Mouse (Mus musculus) megakaryocyte, embryonic 14.5 days (primary cell): ENCODE measurements around the gene Slc25a34. TPM values are rescaled to one million over a fixed set of nuclear protein-coding genes. Genes with fewer than 3 reads are reported as not detected.

Source experiments
- H3K27me3 ChIP-seq: replicated peaks from 2 replicates; pipeline ENCODE3; 2012; ENCODE audit warnings: inconsistent platforms
- H3K36me3 ChIP-seq: replicated peaks from 2 replicates; pipeline ENCODE3; 2012; ENCODE audit warnings: low read length, inconsistent platforms, mixed read lengths
- H3K4me1 ChIP-seq: 2 replicates; pipeline ENCODE4 v1.6.1; 2012; ENCODE audit warnings: inconsistent platforms
- H3K4me3 ChIP-seq: replicated peaks from 2 replicates; pipeline ENCODE3; 2012; ENCODE audit warnings: moderate library complexity, mild to moderate bottlenecking, inconsistent platforms
- H3K9me3 ChIP-seq: 2 replicates; pipeline ENCODE4 v1.6.1; 2012; ENCODE audit warnings: inconsistent platforms
- FLI1 ChIP-seq: IDR thresholded peaks from 2 replicates; pipeline ENCODE4 v1.6.1; 2012; ENCODE audit warnings: low read length, inconsistent platforms, mixed read lengths
- GATA1 ChIP-seq: IDR thresholded peaks from 3 replicates; pipeline ENCODE4 v1.6.1; 2012; ENCODE audit warnings: mixed read lengths, low read length, inconsistent platforms, borderline replicate concordance
- polyA plus RNA-seq: library from polyadenylated mRNA; stranded (reverse); fragments of >175 nt; gene quantifications from 2 replicates; pipeline ENCODE4 v1.2.3, GENCODE M21; 2012; ENCODE audit warnings: low replicate concordance; ENCODE audit not compliant: insufficient read depth

The Slc25a34 gene
- polyA plus RNA-seq, 1 experiment, result not detected

GRCm38 (mm10) chr4:141605421-141605820, 18.2 kb downstream of the Slc25a34 start:
- Histone ChIP-seq H3K4me1 (peaks cover 33% of the 10 kb centered on the region), H3K9me3 (peaks cover 11% of the 10 kb centered on the region), H3K36me3 (no peaks in the 10 kb centered on the region), H3K27me3 (peaks cover 69% of the 10 kb centered on the region), H3K4me3 (peak overlapping the region; percentile 80)
- TF ChIP-seq FLI1 (no peak), GATA1 (no peak)

- Histone ChIP-seq H3K27me3 (peaks cover 69% of the 10 kb centered on the region), H3K9me3 (peaks cover 11% of the 10 kb centered on the region), H3K4me3 (peak overlapping the region; percentile 0), H3K36me3 (no peaks in the 10 kb centered on the region), H3K4me1 (peaks cover 34% of the 10 kb centered on the region)
- TF ChIP-seq FLI1 (no peak), GATA1 (no peak)
These were observed 19.1 kb downstream of the Slc25a34 start for GRCm38 (mm10) chr4:141604493-141604892.

DNA sequence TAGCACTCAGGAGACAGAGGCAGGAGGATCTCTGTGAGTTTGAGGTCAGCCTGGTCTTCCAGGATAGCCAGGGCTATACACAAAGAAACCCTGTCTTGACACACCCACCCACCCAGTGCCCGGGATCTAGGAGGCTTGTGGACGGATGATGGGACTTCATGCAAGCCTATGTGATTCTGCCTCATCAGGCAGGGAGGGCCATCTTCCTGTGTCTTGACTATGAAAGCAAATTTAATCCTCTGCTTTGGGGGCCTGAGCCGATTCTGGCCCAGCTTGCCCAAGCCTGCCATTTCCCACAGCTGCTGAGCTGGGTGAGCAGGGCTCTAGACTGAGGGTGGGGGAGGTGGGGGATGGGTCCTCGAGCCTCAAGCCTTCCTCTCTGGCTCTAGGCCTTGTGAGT, 19.7 kb downstream of the Slc25a34 start:
- peaks cover 38% of the 10 kb centered on the region for H3K4me1 ChIP-seq
- H3K9me3 ChIP-seq, result peaks cover 11% of the 10 kb centered on the region

GRCm38 (mm10) chr4:141602523-141603223, 20.9 kb downstream of the Slc25a34 start:
- no peaks in the 10 kb centered on the region for H3K36me3 ChIP-seq
- no peak for TF ChIP-seq FLI1
- TF ChIP-seq GATA1, result no peak
- peaks cover 11% of the 10 kb centered on the region for H3K9me3 ChIP-seq
- H3K4me3 ChIP-seq, result no peak overlapping the region
- peaks cover 51% of the 10 kb centered on the region for H3K4me1 ChIP-seq
- peaks cover 82% of the 10 kb centered on the region for H3K27me3 ChIP-seq

More for the DNA sequence above, 19.7 kb downstream of the Slc25a34 start:
- TF ChIP-seq FLI1 (no peak), GATA1 (no peak)
- H3K36me3 ChIP-seq, result no peaks in the 10 kb centered on the region
- H3K4me3 ChIP-seq, result no peak overlapping the region
- peaks cover 73% of the 10 kb centered on the region for H3K27me3 ChIP-seq

DNA sequence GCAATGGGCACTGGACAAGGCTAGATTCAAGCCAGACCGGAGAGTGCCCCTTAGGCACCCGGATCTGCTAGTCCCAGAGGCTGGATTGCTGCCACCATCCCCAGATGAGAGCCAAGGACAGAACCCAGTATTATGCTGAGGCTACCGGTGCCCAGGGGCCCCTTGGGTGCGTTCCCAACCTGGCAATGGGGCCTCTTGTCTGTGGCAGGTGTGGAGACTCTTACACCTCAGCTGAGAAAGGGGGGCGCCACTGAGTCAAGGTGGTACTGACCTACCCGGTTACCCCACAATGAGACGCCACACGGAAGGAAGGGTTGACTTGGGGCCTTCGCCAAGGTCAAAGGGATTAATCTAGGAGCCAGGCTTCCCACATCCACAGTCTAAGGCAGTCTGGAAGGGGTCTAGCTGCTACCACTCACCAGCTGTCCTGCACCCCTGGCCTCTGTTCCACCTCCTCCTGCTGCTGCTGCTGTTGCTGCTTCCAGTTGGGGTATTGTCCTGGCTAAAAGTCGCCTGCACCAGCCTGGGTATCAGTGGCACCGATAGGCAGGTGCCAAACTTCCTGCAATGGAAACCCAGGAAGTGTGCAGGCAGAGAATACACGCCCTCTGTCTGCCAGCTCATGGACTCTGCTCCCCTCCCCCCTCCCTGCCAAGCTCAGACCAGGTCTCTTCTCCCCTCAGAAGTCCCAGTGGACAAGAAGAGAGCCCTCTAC, 22.3 kb downstream of the Slc25a34 start:
- peaks cover 6% of the 10 kb centered on the region for H3K9me3 ChIP-seq
- no peaks in the 10 kb centered on the region for H3K36me3 ChIP-seq
- peak overlapping the region; percentile 38 for H3K4me3 ChIP-seq
- H3K27me3 ChIP-seq, result peaks cover 90% of the 10 kb centered on the region
- peaks cover 60% of the 10 kb centered on the region for H3K4me1 ChIP-seq
- TF ChIP-seq GATA1 (no peak), FLI1 (no peak)

GRCm38 (mm10) chr4:141600364-141600763, 23.3 kb downstream of the Slc25a34 start:
- TF ChIP-seq FLI1, result no peak
- no peak for TF ChIP-seq GATA1
- no peak overlapping the region for H3K4me3 ChIP-seq
- no peaks in the 10 kb centered on the region for H3K36me3 ChIP-seq
- H3K27me3 ChIP-seq, result peaks cover 87% of the 10 kb centered on the region
- H3K4me1 ChIP-seq, result peaks cover 65% of the 10 kb centered on the region
- H3K9me3 ChIP-seq, result no peaks in the 10 kb centered on the region

GRCm38 (mm10) chr4:141599251-141600141, 24.1 kb downstream of the Slc25a34 start:
- Histone ChIP-seq H3K36me3 (no peaks in the 10 kb centered on the region), H3K27me3 (peaks cover 91% of the 10 kb centered on the region), H3K9me3 (no peaks in the 10 kb centered on the region), H3K4me3 (peak overlapping the region; percentile 74), H3K4me1 (peaks cover 66% of the 10 kb centered on the region)
- TF ChIP-seq GATA1 (no peak), FLI1 (no peak)

DNA sequence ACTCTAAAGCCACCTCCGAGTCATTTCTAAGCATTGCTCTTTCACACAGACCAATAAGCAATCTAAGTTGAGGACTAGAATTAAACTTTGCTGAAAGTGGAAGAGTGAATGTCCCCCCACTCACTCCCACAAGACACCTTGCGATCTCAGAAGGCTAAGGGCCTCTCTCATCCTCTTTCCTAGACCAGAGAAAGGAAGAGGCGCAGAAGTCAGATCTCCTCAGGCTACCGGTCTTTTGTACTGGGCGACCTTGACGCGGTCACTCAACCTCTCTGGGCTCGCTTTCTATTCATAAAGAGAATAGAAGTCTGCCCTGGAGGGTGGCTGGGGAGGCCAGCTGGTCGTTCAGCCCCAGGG, 24.7 kb downstream of the Slc25a34 start:
- peaks cover 63% of the 10 kb centered on the region for H3K4me1 ChIP-seq
- TF ChIP-seq GATA1, result no peak
- no peak for TF ChIP-seq FLI1
- peak overlapping the region; percentile 74 for H3K4me3 ChIP-seq
- H3K27me3 ChIP-seq, result peaks cover 91% of the 10 kb centered on the region
- no peaks in the 10 kb centered on the region for H3K36me3 ChIP-seq
- H3K9me3 ChIP-seq, result no peaks in the 10 kb centered on the region

GRCm38 (mm10) chr4:141598199-141598893, 25.3 kb downstream of the Slc25a34 start:
- Histone ChIP-seq H3K4me3 (peak overlapping the region; percentile 76), H3K9me3 (0 out of 2 replicates have a peak, but pooled peaks cover under 1% of the 10 kb centered on the region), H3K36me3 (no peaks in the 10 kb centered on the region), H3K4me1 (peaks cover 58% of the 10 kb centered on the region), H3K27me3 (peaks cover 87% of the 10 kb centered on the region)
- TF ChIP-seq FLI1 (no peak), GATA1 (no peak)
